Mouse (Mus musculus): ENCODE measurements around the gene Ankfn1.

Ankfn1 gene

DNA sequence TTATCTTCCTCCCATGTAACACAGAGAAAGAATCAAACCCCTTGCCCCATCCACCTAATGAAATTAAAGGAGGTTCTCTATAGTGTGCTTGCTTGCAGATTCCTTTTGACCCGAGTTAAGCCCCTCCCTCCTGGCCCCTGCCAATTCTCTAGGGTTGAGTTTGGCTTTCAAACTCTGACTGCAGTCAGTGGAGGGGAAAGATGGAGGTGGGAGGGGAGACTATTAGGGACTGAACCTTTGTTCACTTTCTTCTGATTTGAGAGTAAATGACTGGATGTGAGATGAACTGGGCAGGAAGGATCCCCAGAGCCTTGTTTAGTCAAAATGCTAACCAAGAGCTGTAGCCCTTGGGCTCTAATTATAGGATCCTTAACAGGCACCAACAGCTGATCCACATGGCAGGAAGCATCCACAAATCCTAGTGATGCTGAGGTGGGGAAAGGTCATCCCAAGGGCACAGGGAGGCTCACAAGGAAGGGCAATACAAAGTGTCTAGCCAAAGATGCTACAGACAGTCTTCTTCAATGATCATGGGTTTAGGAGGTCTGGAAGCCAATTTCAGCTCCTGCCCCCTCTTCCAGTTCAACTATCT is 103.4 kb downstream of the Ankfn1 start:
- no peak for DNase-seq

DNA sequence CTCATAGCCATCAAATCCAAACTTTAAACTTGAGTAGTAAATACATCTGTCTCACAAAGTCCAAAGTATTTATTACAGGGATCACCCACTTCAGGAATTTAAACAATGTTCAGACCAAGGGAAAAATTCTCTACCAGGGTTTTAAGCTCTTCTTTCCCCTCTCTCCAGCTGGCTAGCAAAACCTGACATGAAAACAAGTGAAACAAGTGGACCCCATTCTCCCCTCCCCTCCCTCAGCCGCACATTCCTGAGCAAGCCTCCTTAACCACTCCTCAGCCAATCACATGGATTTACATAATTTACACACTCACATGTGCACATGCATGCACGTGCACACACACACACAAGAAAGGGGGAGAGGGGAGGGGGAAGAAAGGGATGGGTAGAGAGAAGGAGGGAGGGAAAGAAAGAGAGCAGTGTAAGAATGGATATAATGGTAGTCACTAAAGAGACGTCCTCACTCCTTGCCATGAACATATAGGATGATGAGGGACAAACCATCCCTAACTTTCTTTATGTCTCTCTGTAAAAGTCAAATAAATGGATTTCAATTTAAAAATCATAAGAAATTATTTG is 104.9 kb downstream of the Ankfn1 start:
- DNase-seq, result no peak

DNA sequence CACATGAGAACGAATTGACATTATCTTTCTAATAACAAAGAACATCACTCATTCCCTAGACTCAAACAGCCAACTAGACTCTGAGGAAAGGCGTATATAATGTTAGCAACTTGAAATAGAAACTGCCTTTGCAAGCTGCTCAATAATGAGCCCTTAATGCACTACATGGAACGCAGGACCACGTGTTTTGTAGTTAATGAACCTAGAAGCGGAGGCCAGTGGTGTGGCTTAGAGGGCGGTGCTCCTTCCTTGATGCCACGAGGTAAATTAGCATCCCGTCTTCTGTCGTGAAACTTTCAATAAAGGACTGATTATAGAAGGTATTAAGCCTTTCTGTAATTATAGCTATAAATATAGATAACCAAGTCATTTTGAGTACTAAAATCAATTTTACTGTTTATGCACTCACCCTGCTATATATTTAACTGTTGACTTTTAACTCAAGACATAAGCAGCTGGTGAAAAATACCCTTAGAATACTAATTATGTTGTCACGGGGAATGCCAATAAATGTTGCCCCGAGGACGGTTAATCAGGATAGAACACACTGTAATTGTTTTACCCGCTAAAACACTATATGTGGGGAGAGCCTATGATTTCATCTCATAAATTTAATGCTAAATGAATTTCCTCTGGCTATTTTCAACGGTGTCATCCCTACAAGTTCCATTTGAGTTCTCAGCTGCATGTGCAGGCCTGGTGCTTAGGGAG is 112.1 kb downstream of the Ankfn1 start:
- DNase-seq, result peak in 1 of 2 experiments; percentile 0

DNA sequence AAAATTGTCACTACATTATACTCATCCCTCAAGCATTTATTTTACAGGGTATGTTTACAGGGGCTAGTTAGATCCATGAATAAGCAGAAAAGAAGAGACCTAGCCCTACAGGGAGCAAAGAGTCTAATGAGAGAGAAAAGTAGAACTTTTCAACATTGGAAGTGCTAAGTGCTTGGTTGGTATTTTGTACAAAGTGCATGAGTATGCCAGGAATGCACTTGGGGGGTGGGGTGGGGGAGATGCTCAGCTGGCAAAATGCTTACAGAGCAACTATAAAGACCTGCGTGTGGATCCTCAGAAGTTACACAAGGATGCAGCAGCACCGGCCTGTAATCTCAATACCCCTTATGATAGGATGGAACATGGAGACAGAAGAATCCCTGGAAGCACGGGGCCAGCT is 118.4 kb downstream of the Ankfn1 start:
- DNase-seq, result no peak

DNA sequence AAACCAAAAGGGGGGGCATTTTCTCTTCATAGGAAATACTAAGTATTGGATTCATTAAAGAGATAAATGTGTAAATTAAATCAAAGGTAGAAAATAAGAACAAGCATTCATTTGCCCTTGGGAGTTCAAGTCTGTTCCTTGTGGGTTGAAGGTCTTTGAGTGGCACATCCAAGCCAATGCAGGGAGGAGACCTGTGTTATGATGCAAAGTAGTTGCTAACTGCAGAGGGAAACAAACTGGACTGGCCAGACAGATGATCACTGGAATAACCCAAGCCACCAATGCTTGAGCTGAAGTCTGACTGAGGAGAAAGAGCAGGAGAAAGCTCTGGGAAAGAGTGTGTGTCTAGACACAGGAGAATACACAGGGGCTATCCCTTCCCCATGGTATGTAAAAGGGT is 120.9 kb downstream of the Ankfn1 start:
- DNase-seq, result no peak

DNA sequence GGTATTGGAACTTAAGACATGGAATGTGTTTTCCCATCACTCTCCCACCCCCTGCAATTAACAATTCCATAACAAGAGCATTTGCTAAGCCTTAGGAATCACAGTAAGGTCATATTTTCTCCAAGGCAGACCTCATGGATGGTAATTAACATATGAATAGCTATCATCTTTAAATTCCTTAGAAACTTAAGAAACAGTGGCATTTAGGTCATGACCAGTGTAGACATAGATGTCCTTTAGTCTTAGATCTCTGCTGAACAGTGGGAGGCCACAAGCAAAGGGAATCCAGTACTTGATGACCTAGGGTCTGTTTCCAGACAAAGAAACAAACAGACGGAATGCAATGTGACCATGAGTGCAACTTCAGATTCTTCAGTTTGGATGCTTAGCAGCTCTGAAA is 141.7 kb downstream of the Ankfn1 start:
- no peak for DNase-seq

DNA sequence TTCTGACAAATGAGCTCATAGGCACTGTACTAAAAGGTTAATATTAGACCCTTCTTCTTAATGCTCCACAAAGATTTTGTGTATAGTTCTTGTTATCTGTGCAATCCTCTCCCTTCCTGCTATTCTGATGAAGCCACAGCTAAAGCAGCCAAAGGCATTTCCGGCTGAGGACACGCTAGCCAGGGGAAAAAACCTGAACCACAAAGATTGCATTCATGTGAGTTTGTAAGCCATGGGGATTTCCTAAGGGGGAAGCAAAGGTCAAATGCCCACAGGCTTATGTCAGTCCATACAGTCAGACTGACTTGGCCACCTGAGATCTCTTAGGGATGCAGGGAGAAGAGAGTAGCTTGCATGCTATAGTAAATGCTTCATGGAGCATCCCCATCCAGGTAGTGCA is 146.1 kb downstream of the Ankfn1 start:
- DNase-seq, result no peak

DNA sequence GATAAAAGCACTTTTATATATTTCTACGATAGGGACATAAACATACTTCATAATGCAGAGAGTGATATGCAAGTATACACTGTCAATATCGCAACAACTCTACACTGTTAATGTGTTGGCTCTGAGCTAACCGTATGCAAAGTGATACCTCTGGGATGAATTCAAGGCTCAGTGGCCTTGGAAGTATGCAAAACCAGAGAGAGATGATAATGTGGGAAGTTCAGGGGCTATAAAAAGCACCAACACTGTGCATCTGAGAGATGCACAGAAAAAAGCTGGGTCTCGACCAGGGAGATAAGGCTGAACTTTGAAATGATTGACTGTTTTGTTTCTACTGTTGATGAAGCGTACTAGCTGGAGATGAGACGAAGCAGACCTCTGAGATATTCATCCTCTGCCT is 148.9 kb downstream of the Ankfn1 start:
- no peak for DNase-seq

DNA sequence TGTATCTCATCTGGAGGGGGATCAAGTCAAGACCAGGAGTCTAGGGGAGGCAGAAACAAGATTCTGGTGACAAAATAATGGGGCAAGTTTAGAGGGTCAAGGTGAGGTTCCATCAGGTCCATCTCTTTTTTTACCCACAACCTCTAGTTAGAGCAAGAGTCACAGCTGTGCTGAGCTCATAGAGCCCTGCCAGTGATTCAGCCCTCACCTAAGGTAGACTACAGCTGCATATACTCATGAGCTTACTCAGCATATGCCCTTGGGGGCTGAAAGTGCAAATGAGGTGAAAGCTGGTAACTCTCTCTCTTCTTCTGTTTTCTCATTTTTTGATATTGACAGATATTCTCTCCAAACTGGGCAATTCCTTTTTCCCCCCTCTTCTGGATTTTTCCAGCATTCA is 150.2 kb downstream of the Ankfn1 start:
- no peak for DNase-seq

DNA sequence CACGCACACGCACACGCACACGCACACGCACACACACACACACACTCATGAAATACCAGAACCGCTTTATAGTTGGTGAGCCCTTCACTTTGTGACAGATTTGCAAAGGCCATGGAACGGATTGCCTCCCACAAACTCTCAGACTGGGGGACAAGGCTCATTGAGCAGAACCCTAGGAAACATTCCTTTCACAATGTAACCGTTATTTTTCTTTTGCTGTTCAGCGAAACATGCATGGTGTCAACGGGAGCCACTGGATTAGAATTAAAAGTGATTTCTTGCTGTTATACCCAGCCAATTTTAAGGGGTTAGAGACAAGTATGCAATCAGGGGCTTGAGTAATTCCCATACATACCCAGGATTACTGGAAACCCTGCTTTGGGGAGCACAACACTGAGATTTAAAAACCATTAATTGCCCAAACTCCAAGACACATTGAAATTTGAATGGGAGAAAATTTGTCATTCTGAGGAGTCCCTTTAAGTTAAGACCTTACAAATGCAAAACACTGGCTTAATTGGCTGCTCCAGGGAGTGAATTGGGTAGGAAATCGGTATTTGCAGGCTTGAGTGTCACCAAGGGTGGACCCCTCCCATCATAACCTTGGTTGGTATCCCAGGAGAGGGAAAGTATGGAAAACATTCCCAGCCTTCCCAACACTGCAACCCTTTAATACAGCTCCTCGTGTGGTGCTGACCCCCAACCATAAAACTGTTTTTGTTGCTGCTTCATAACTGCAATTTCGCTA is 153.6 kb downstream of the Ankfn1 start:
- no peak for DNase-seq

DNA sequence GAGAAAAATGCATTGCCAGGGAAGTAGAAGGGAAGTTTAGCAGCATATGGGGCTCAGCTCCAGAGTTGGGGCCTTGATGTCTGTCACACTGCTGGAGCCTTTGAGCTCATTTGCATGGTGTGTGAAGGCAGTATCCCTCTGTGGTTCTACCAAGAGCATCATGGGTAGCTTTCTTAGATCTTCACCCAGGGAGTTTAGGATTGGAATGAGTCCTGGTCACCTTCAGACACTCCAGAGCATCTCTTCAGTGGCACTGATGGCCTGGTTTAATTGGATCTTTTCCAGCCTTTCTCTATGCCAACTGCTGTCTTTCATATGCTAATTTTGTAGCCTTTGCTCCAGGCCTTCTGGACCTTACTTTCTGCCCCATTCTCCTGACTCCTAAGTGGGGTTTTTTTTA is 157.5 kb downstream of the Ankfn1 start:
- DNase-seq, result peak in 1 of 2 experiments; percentile 16

DNA sequence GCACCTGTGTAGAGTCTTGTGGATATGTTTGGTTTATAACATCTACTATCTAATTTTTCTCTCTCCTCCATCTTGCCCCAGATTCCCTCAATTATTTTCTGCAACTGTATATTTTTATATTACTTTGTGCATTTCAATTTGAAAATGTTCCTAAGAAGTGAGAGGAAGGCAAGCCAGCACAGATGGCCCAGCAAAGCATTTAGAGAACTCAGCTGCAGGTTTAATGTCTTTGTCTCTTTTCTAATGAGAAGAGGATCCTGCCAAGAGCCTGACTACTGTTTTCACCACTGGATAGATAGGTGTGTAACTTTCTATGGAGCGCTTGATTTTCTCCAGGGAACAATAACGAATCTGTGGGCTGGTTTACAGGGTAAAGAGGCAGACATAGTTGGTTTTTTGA is 161.6 kb downstream of the Ankfn1 start:
- DNase-seq, result no peak

DNA sequence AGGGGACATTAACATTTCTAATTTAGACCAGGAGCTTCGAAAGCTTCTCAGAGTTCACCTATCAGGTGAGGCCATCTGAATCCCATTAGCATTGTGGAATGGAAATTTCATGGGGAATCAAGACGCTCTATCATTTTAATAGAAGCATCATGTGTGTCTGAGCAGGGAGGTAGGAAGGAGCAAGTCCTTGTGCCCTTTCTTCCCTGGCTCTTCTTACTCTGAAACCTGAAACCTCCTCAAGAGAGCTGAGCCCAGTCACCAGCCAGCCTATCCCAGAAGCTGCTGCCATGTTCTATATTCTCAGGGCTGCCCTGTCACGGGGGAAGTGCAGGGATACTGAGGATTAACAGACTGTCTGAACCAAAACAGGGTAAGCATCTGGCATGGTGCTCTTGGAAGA is 165.9 kb downstream of the Ankfn1 start:
- DNase-seq, result no peak

DNA sequence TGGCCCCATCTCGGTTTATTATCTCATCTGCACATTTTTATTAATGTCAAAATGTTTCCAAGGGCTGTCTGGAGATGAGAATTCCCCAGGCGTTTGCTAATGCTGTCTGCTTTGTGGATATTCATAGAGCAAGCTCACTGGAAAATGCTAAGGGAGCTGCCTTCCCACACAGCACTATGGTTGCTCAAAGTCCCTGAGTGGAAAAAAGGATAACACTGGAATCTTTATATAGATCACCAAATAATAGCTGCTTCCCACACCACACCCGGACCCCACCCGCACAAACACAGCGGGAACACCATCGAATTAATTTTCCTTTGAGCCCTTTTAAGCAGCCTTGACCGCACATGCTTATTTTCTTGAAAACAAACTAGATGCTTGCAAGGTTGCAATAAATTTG is 169.4 kb downstream of the Ankfn1 start:
- peak in 1 of 2 experiments; percentile 0 for DNase-seq

DNA sequence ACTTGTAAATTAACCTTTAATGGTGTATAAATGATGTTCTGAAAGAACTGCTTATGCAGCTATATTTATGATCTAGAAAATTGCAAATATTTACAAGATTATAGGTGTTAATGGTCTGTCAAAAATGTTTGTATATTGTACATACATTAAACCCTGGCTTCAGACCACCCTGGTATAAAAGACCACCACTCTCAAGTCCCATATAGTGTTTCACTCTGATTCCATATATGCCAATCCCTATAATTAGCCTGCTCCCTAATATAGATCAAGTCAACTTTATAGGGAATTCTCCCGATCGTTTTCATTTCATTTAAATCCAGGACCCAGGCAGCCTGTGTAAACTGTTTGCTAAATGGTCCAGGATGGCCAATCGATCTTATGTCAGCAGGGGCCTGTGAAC is 170.2 kb downstream of the Ankfn1 start:
- no peak for DNase-seq

DNA sequence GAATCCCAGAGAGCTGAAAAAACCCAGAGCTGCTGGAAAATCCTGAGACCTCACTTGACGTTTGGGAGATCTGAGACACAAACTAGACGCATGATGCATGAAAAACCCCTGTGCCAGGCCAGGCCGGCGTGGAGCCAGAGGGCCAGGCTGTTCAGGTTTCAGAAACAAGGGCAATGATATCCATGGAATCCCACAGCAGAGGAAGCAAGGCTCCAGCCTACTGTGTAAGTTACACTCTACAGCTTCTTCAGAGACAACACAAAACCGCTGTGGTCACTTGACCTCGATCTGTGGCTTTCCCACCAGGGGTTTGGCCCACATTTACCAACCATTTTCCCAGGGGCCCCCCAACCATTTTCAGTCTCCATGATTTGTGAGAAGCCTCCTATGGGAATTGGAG is 171.1 kb downstream of the Ankfn1 start:
- DNase-seq, result no peak

DNA sequence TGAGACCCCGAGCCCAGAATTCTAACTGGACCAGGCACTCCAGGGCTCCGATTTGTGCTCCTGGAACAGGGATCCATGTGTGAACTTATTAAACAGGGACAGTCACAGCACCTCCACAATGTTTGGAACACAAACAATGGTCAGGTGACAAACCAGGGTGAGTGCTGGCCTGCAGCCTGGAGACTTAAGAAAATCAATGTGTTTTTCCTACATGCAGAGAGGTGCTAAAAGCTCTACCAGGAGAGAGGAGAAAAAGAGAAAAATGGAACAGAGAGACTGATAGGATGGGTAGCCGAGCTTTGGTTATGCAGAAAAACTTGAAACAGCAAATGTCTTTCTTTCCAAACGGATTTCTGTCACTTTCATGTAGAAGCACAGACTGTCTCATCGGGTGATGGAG is 174.5 kb downstream of the Ankfn1 start:
- no peak for DNase-seq

DNA sequence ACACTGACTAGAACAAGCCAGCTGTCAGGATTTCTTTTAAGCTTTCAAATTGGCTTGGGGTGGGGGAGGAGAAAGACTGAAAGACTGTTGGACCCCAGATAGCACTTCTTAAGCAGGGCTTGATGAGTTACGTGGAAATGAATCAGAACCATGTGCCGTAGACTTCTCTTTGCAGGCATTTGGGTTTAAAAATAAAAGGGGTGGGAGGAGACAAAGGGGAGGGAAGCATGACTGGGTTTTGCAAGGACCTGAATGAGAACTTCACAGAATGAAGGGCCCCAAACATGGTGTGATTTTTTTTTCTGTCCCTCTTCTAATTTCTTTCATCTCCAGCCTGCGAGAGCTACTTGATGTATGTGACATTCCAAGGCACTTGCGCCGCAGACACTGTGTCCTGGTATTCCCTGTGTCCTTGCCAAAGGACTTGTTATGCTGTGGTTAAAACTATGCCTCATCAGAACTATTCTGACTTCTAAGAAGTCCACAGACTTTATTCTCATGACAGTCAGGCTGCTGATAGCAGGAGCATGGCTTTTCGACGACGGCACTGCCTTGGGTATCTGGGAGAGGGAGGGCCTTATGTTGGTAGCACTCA is 176.4 kb downstream of the Ankfn1 start:
- no peak for DNase-seq

DNA sequence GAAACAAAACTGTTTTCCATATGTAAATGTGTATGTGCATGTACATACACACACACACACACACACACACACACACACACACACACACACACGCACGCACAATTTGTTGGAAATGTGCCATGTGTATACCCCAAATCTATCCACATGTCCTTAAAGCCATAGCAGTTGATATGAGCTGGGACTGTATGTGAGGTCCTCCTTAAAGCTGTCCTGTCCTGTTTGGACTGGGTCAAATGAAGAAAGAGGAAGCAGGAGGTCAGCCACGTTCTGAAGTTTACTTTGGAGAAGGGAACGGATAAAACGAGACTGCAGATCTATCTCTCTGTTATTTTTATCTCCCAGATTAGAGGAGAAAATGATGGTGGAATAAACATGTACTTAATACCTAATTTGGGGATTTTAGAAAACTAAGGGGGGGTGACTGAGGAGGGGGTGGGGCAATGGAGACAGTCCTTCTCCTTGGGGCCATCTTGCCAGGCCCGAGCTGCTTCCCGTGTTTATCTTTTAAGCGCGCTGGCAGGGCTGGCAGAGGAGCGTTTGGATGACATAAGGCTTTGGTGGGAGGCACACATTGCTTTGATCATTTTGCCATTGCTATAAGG is 187.1 kb downstream of the Ankfn1 start:
- DNase-seq, result no peak

DNA sequence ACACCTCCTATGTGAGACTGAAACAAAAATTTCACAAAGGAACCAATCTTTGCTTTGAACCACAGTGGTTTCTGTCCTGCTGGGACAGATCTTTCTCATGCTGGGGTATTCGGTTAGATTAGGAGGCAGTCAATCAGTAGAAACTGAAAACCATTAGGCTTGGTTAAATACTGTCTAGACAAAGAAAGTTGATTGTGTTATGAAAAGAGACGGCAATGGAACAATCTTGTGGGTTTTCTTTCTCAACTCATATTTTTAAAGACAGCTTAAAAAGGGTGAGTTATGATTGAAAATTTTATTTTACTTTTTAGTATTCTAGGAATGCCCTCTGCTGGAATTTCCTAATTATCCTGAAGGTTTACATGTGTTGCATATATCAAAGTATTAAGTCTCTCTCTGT is 191.1 kb downstream of the Ankfn1 start:
- DNase-seq, result no peak

DNA sequence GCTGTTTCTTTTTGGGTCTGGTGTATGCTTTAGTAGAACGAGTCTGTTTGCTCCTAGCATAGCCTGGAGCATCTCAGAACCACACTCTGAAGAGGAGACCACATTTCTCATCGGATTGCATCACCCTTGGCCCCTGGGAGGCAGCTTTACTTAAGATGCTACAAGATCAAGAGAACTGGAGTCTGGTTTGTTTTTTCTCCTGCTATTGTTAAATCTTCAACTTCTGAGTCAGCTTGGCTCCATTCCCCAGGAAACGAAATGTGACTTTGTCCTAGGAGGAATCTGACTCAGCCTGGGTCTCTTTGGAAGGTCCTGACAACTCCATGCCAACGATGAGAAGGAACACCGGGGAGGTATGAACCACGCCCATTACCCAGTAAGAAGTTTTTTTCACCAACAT is 197.6 kb downstream of the Ankfn1 start:
- no peak for DNase-seq

DNA sequence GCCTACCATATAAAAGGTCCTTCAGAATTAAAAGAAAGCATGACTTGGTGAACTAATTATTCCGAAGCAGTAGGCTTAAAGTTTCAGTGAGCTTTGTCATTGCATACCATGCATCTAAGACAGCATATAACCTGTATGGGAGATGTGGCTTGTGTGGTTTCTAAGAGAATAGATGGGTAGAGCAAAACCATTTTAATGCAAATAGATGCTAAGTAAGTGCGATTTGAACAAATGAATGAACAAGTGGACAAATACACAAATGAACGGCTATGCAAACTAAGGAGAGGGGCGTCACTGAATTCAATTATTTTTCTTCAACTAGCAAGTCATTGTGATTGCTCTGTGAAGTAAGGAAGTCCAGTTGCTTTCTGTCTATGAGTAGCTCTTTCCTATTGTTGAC is 198.3 kb downstream of the Ankfn1 start:
- DNase-seq, result no peak

DNA sequence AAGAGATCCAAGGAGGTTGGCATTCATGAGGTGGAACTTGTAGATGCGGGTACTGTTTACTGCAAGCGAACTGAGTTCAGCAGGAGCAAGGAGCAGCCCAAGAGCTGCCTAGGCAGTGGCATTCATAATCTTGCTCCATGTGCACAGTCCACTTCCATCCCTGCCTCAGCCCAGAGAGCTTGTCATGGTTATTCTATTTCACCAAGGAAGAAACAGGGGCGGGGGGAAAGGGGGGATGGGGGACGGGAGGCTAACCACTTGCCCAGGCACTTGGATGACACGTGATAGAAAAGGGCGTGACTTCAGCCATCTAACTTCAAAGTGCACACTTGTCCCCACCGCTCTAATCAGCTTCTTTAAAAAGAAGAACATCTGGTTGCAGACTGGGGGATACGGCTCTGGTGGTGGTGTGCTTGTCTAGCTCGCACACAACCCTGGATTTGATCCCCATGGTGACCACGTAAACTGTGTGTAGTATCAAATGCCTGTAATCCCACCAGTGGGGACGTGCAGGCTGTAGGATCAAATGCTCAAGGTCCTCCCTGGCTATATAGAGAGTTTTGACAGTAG is 203.1 kb downstream of the Ankfn1 start:
- no peak for DNase-seq

Measured in kidney, postnatal 36 days (tissue).